Mouse (Mus musculus) embryonic facial prominence, embryonic 13.5 days (tissue): Measurements from ENCODE around the gene Cnga4. TPM values are rescaled to one million over a fixed set of nuclear protein-coding genes. Genes with fewer than 3 reads are reported as not detected.
A peak's percentile ranks its signal among the peaks of the same experiment; 100 is the strongest.
"Not testable (repeated sequence)": the region's sequence is repeated elsewhere in the genome, so short reads cannot be mapped to it uniquely, and the experiment has no call there.

Experiments used
- ATAC-seq: fragments of 200-750 bp; cut with Nextera tagmentation; 2 replicates; pipeline ENCODE4 v1.8.0; 2017; ENCODE audit warnings: low read depth; ENCODE audit not compliant: insufficient number of reproducible peaks, insufficient read depth, low FRiP score, low TSS enrichment
- H3K27ac ChIP-seq: fragments of 300-500 bp; sonication (generic); 2 replicates; pipeline ENCODE4 v1.5.1; 2015; ENCODE audit warnings: moderate library complexity, mild to moderate bottlenecking, inconsistent platforms
- H3K27me3 ChIP-seq: fragments of 300-500 bp; sonication (generic); 2 replicates; pipeline ENCODE4 v1.6.1; 2015; ENCODE audit warnings: mild to moderate bottlenecking, inconsistent platforms
- H3K36me3 ChIP-seq: fragments of 300-500 bp; sonication (generic); 2 replicates; pipeline ENCODE4 v1.6.1; 2015; ENCODE audit warnings: mild to moderate bottlenecking, inconsistent platforms
- H3K4me1 ChIP-seq: fragments of 300-500 bp; sonication (generic); 2 replicates; pipeline ENCODE4 v1.6.1; 2015; ENCODE audit warnings: inconsistent platforms
- H3K4me2 ChIP-seq: fragments of 300-500 bp; sonication (generic); 2 replicates; pipeline ENCODE4 v1.6.1; 2015; ENCODE audit warnings: moderate library complexity, mild to moderate bottlenecking, inconsistent platforms
- H3K4me3 ChIP-seq: fragments of 300-500 bp; sonication (generic); 2 replicates; pipeline ENCODE4 v1.5.1; 2015; ENCODE audit warnings: mild to moderate bottlenecking, inconsistent platforms
- H3K9ac ChIP-seq: fragments of 300-500 bp; sonication (generic); 2 replicates; pipeline ENCODE4 v1.6.1; 2015; ENCODE audit warnings: mild to moderate bottlenecking, inconsistent platforms
- H3K9me3 ChIP-seq: fragments of 300-500 bp; sonication (generic); 2 replicates; pipeline ENCODE4 v1.6.1; 2016; ENCODE audit warnings: inconsistent platforms
- WGBS: fragments of 180-500 bp; shearing (Covaris S2); methylation state at CpG from one replicate; pipeline ENCODE4 v1.1.7; 2015; ENCODE audit warnings: mixed read lengths; 5-methylcytosine and 5-hydroxymethylcytosine counted together
- polyA plus RNA-seq: library from polyadenylated mRNA; unstranded; fragments of >200 nt; fragmentation: Nextera tagmentation; extraction: Ambion mirVana; gene quantifications from 2 replicates; pipeline ENCODE4 v1.2.1, GENCODE M21; 2015

Gene Cnga4
- polyA plus RNA-seq, 1 experiment from 2014 or later = not detected

- no peak overlapping the region for H3K27ac ChIP-seq
- no peak for ATAC-seq
- 96% methylated on average over 2 of the region's 2 CpGs for WGBS
- no peak overlapping the region for H3K4me3 ChIP-seq
- H3K4me1 ChIP-seq = no peaks in the 10 kb centered on the region
- H3K27me3 ChIP-seq = no peaks in the 10 kb centered on the region
- no peak overlapping the region for H3K4me2 ChIP-seq
- H3K9ac ChIP-seq = no peak overlapping the region
- H3K9me3 ChIP-seq = no peaks in the 10 kb centered on the region
- peaks cover 73% of the 10 kb centered on the region for H3K36me3 ChIP-seq
Measured at GRCm38 (mm10) chr7:105387696-105388095, 16.7 kb upstream of the Cnga4 start.

DNA sequence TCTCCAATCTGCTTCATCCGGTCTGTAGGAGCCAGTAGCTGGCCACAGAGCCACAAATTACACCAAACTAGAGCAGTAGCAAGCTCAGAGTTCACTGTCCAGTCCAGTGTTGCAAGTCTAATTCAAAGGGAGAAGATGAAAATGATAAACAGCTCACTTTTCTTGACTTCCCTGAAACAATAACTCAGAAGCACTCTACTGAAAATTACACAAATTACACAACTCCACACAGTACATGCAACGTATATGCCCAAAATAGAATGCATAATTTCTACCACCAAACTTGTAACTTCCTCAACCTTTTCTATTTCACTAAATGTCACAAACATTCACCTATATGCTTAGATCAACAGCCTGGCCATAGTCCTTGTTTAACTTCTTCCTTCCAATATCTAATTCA lies 14.1 kb upstream of the Cnga4 start:
- peaks cover 4% of the 10 kb centered on the region; the same call in 1 of the 2 replicates for H3K4me1 ChIP-seq
- H3K9me3 ChIP-seq = no peaks in the 10 kb centered on the region
- no peak for ATAC-seq
- no peak overlapping the region for H3K9ac ChIP-seq
- peaks cover 48% of the 10 kb centered on the region for H3K36me3 ChIP-seq
- H3K27me3 ChIP-seq = no peaks in the 10 kb centered on the region
- no peak overlapping the region for H3K4me2 ChIP-seq
- WGBS = 86% methylated on average over 2 of the region's 2 CpGs
- H3K27ac ChIP-seq = no peak overlapping the region
- no peak overlapping the region for H3K4me3 ChIP-seq

GRCm38 (mm10) chr7:105394606-105395005 lies 9.8 kb upstream of the Cnga4 start:
- Histone ChIP-seq H3K4me2 (no peak overlapping the region), H3K4me1 (peaks cover 13% of the 10 kb centered on the region), H3K9me3 (no peaks in the 10 kb centered on the region), H3K27ac (no peak overlapping the region), H3K9ac (no peak overlapping the region), H3K4me3 (no peak overlapping the region), H3K27me3 (no peaks in the 10 kb centered on the region), H3K36me3 (peaks cover 9% of the 10 kb centered on the region)
- 53% methylated on average over 1 of the region's 1 CpGs for WGBS
- ATAC-seq = no peak

DNA sequence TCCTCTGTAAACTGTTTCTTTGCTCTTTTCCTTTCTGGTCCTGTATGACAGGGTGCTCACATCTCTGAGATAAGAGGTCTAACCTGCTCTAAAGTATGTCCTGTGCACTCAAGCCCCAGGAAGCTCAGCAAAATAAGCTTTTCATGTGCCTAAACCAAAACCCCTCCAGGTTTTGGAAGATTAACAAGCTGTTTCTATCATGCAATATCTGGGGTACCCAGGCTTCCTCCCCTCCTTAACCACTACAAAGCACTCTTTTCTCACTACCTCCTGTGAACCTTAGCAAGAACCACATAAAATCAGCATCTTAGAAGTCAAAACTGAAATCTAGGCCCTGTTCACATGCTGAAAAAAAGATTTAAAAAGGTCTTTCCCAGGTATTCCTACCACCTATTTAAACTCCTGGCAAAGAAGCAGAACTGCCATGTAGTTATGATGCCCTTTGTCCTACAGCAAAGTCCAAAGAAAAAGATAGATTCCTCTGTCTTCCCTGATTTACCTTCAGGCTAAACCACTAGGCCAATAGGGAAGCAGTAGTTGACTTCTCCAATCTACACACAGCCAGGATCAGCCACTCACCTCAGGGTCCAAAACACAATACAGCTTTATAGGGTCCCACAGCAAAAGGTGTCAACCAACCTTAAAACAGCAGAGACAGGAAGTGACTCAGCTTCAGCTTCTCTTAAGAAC lies 9.1 kb upstream of the Cnga4 start:
- H3K27ac ChIP-seq = no peak overlapping the region
- no peak for ATAC-seq
- H3K27me3 ChIP-seq = no peaks in the 10 kb centered on the region
- no peak overlapping the region for H3K4me2 ChIP-seq
- H3K9ac ChIP-seq = no peak overlapping the region
- H3K9me3 ChIP-seq = no peaks in the 10 kb centered on the region
- no peak overlapping the region for H3K4me3 ChIP-seq
- H3K36me3 ChIP-seq = 0 out of 2 replicates have a peak, but pooled peaks cover 3% of the 10 kb centered on the region
- peaks cover 13% of the 10 kb centered on the region for H3K4me1 ChIP-seq

- Histone ChIP-seq H3K27me3 (no peaks in the 10 kb centered on the region), H3K4me1 (peaks cover 13% of the 10 kb centered on the region), H3K27ac (no peak overlapping the region), H3K9ac (no peak overlapping the region), H3K9me3 (no peaks in the 10 kb centered on the region), H3K36me3 (0 out of 2 replicates have a peak, but pooled peaks cover 3% of the 10 kb centered on the region), H3K4me2 (no peak overlapping the region), H3K4me3 (no peak overlapping the region)
- ATAC-seq = no peak
Measured at GRCm38 (mm10) chr7:105396126-105396525, 8.2 kb upstream of the Cnga4 start.

DNA sequence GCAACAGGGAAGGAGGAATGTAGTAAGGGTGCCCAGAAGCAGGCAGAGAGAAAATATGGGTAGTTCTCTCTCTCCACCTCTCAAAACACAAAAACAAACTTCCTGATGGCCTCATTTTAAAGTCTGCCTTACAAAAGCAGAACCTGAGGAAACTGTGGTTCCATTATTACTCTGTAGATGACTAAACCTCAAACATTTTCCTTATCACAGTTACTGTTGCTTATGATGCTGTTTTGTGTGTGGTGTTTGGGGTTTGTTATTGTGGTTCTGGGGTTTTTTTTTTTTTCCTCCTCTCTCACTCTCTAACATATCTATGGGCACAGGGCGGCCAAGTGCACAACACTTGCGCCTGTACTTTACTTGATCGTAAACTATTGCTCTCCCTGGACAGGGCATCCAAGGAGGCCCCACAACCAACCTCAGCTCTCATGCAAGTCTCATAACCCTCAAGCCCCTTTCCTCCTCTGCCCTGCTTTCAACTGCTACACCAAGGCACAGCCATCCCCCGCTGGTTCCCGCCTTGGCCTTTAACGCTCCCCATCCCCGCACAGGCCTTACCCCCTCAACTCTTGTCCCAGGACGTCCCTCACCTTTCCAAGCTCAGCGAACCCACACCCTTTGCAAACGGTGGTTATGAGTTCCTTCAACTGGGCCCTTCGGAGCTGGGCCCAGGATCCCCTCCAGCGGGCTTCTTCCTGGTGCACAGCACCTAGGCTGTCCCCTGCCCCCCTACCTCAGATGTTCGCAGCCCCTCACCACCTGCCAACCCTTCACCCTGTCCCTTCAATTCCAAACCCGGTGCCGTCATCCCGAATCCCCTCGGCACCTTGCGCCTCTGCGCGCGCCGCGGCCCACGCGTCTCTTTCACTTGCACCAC lies 5.1 kb upstream of the Cnga4 start:
- 1% methylated on average over 25 of the region's 25 CpGs for WGBS
- Histone ChIP-seq H3K4me3 (peak overlapping the region; percentile 75), H3K9me3 (no peaks in the 10 kb centered on the region), H3K36me3 (0 out of 2 replicates have a peak, but pooled peaks cover 3% of the 10 kb centered on the region), H3K9ac (peak overlapping the region; percentile 91), H3K4me2 (peak overlapping the region; percentile 85), H3K27ac (peak overlapping the region; percentile 60), H3K4me1 (peaks cover 11% of the 10 kb centered on the region), H3K27me3 (no peaks in the 10 kb centered on the region)
- peak; percentile 34; the same call in 1 of the 2 replicates for ATAC-seq

DNA sequence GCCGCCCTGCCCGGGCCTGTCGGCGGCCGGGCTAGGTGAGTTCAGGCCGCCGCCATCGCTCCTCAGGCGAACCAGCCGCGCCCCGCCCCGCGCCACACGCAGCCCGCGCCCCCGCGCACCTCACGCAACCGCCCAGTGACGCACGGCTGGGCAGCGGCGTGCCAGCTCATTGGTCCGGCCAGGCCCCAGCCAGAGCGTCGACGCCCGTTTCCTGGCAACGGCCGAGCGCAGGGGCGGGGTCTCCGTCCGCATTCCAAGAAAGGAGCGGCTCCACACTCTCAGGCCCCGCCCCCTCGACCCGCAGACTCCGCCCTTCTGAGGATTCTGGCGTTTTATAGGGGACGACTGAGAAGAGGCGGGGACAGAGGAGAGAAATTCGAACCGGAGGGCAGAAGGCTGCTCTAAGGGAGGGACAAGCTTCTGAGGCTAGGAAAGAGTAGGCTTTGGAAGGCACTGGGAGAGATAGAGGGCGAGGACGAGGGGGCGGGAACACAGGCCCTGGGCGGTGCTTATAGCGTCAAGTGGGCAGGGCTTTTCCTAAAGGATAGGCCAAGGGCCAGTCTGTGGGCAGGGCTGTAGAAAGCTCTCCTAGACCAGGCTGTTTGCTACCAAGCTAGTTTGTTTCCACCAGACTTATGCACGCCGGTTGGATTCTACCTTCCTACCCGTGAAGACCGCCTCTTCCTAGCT lies 4.3 kb upstream of the Cnga4 start, which contains the start of gene Fam160a2:
Gene Fam160a2 (minus strand): TSS at position 120 of the 690 bp plus-strand sequence.
- Histone ChIP-seq H3K36me3 (0 out of 2 replicates have a peak, but pooled peaks cover 3% of the 10 kb centered on the region), H3K4me2 (peak within 1 kb of the TSS; percentile 85), H3K4me1 (peaks cover 9% of the 10 kb centered on the region), H3K4me3 (peak within 1 kb of the TSS; percentile 75), H3K27me3 (no peaks in the 10 kb centered on the region), H3K9ac (peak within 1 kb of the TSS; percentile 91), H3K27ac (peak within 1 kb of the TSS; percentile 72), H3K9me3 (no peaks in the 10 kb centered on the region)
- WGBS = under 1% methylated on average over 54 of the region's 55 CpGs
- ATAC-seq = peak; percentile 99

DNA sequence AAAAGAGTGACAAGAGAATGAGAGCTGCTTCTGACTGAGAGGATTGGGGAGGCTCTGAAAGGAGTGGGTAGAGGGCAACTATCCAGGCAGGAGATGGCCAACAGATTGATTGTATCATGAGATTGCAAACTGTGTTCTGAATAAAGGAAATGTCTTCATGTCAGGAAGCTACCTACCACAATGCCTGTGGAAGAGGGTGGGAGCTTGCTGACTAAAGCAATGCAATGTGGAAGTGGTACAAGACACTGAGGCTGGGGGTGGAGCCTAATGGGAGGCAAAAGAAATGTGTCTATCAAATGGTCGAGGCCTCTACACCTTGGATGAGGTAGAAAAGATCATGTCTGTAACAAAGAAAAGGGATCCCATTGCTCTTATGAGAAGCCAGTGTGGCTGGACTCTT lies 2.0 kb downstream of the Cnga4 start:
- no peak overlapping the region for H3K4me2 ChIP-seq
- 65% methylated on average over 1 of the region's 1 CpGs for WGBS
- no peaks in the 10 kb centered on the region for H3K36me3 ChIP-seq
- H3K4me1 ChIP-seq = no peaks in the 10 kb centered on the region
- H3K4me3 ChIP-seq = no peak overlapping the region
- H3K27ac ChIP-seq = no peak overlapping the region
- no peaks in the 10 kb centered on the region for H3K9me3 ChIP-seq
- no peak overlapping the region for H3K9ac ChIP-seq
- no peak for ATAC-seq
- no peaks in the 10 kb centered on the region for H3K27me3 ChIP-seq

DNA sequence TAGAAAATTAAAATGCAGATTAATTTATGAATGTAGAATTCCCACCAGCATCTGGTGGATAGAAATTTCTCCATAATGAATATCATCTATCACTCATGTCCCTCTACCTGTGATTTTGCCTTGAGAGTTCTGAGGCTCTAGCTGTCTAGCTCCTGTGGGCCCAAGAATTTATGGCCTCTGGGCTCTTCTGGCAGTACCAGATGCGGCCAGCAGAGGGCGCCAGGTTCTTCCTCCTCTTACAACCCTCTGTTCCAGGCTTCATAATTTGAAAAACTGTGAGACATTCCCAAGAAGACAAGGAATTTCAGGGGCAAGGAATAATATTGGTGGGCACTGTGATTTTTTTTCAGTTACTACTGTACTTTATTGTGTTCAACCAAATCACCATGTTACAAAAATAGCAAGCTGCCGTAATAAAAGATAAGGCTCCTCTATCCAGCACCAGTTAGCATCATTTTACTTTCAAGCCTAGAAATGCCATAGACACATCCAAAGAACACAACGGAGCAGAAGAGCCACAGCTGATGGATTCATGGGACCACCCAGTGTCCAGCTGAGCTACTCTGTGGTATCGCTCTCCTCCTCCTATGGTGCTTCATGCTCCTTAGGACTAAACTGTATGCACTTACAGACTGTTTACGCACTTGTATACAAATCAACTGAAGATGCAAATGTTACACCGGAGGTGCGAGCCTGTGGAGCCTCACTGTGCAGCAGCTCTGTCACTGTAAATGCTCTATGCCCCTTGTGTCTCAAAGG lies 7.7 kb downstream of the Cnga4 start:
- H3K27me3 ChIP-seq, H3K4me3 ChIP-seq, H3K9ac ChIP-seq, H3K4me1 ChIP-seq, H3K27ac ChIP-seq, H3K4me2 ChIP-seq, ATAC-seq, H3K9me3 ChIP-seq, H3K36me3 ChIP-seq: not testable (repeated sequence)
- 62% methylated on average over 8 of the region's 8 CpGs for WGBS

- Histone ChIP-seq H3K27me3 (no peaks in the 10 kb centered on the region), H3K9ac (no peak overlapping the region), H3K4me1 (no peaks in the 10 kb centered on the region), H3K27ac (no peak overlapping the region), H3K4me2 (no peak overlapping the region), H3K9me3 (no peaks in the 10 kb centered on the region), H3K4me3 (no peak overlapping the region), H3K36me3 (no peaks in the 10 kb centered on the region)
- WGBS = 57% methylated on average over 6 of the region's 6 CpGs
- no peak for ATAC-seq
Measured at GRCm38 (mm10) chr7:105414385-105414784, 10.0 kb downstream of the Cnga4 start.

GRCm38 (mm10) chr7:105416529-105416928 lies 12.2 kb downstream of the Cnga4 start:
- Histone ChIP-seq H3K4me3 (no peak overlapping the region), H3K36me3 (no peaks in the 10 kb centered on the region), H3K9ac (no peak overlapping the region), H3K9me3 (no peaks in the 10 kb centered on the region), H3K27me3 (no peaks in the 10 kb centered on the region), H3K4me1 (no peaks in the 10 kb centered on the region), H3K27ac (no peak overlapping the region), H3K4me2 (no peak overlapping the region)
- ATAC-seq = no peak
- WGBS = 92% methylated on average over 7 of the region's 7 CpGs
